Comparison of ENCODE assay signal across 13 mouse cellular contexts in the genomic region with DNA sequence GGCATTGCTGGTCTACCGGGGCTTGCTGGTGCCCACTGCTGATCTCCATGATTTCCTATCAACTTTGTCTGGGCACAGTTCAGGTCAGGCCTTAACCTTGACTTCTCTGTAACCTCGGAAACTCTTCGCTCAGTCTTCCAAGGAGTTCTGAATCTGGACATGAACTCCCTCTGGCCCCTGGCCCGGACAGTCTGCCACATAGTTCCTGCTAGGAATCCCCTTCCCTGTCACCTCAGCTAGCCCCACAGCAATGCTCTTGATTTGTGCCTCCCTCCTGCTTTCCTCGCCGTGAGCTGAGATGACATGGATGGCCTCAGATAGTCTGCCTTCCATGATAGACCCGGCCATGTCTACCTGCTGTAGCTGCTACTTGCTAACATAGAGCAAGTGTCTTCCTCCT. TPM values are rescaled to one million over a fixed set of nuclear protein-coding genes. Genes with fewer than 3 reads are reported as not detected.
"Had no signal": no experiment of that assay in that cellular context is flagged by ENCODE, and none has a peak within 500 bp of the region (broad histone marks: within the 10 kb centered on the region; RNA-seq: fewer than 3 reads in every experiment).

No protein-coding gene starts in this region.

- DNase-seq: kidney, adult 18-20 months; kidney, adult 9 months; kidney, postnatal 25 days; layer of hippocampus, postnatal 36 days; liver, embryonic 13.5 days; lung, adult 2 months; lung, postnatal 14 days; lung, postnatal 4 days; right cerebral cortex, adult 18-20 months; right cerebral cortex, postnatal 14 days; thymus, postnatal 25 days had no signal

RNA-seq across cellular contexts. Expression of gene Ccdc110, which starts 14.0 kb away (rescaled TPM):
- total RNA-seq: liver, adult 2 months; megakaryocyte, adult 5-6 weeks had no signal

RNA-seq across cellular contexts. Expression of gene Pdlim3, which starts 35.1 kb away (rescaled TPM):
- total RNA-seq: megakaryocyte, adult 5-6 weeks had no signal
